Mouse (Mus musculus) limb, embryonic 10.5 days (tissue): ENCODE measurements around the gene Olfr887. TPM values are rescaled to one million over a fixed set of nuclear protein-coding genes. Genes with fewer than 3 reads are reported as not detected.

Experiments used
- DNase-seq: peaks from one replicate; pipeline ENCODE4 v3.0.0-alpha.2; 2017; ENCODE audit warnings: low spot score
- H3K27ac ChIP-seq: fragments of 300-500 bp; sonication (generic); 2 replicates; pipeline ENCODE4 v1.5.1; 2016; ENCODE audit warnings: mild to moderate bottlenecking
- H3K27me3 ChIP-seq: fragments of 300-500 bp; sonication (generic); 2 replicates; pipeline ENCODE4 v1.6.1; 2016; ENCODE audit warnings: low read depth, mild to moderate bottlenecking; ENCODE audit not compliant: poor library complexity, severe bottlenecking
- H3K36me3 ChIP-seq: fragments of 300-500 bp; sonication (generic); 2 replicates; pipeline ENCODE4 v1.6.1; 2016; ENCODE audit warnings: mild to moderate bottlenecking, moderate library complexity
- H3K4me1 ChIP-seq: fragments of 300-500 bp; sonication (generic); 2 replicates; pipeline ENCODE4 v1.6.1; 2016
- H3K4me3 ChIP-seq: fragments of 300-500 bp; sonication (generic); 2 replicates; pipeline ENCODE4 v1.5.1; 2016; ENCODE audit warnings: mild to moderate bottlenecking, moderate library complexity
- H3K9me3 ChIP-seq: fragments of 300-500 bp; sonication (generic); replicated peaks from 2 replicates; pipeline ENCODE4 v1.6.1; 2016; ENCODE audit warnings: mild to moderate bottlenecking
- WGBS: fragments of 180-500 bp; shearing (Covaris S2); methylation state at CpG from one replicate; pipeline ENCODE4 v1.1.7; 2016; 5-methylcytosine and 5-hydroxymethylcytosine counted together
- polyA plus RNA-seq: library from polyadenylated mRNA; unstranded; fragments of >200 nt; fragmentation: Nextera tagmentation; extraction: Ambion mirVana; gene quantifications from 2 replicates; pipeline ENCODE4 v1.2.1, GENCODE M21; 2016

The Olfr887 gene
- not detected in 2 replicates for polyA plus RNA-seq

DNA sequence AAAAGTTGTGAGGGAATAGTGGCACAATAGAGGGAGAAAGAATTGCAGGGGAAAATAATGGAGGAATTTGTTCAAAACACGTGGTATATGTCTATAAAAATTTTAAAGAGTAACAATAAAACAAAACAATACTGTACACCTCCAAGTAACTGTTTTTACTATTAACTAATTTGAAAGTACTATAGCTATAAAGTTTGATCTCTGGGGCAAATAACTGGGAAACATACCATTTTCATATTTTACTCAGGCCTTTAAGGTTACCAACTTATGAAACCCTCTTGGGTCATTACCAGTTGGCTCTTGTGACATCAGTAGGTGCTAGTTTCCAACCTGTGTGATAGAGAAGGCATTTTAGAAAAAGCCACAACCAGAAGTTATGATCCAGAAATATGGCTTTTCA is at the start of gene Olfr887:
TSS of gene Olfr887 (plus strand) at position 301 of the 400 bp plus-strand sequence.
- H3K27me3 ChIP-seq: no peaks in the 10 kb centered on the region
- no peaks in the 10 kb centered on the region for H3K4me1 ChIP-seq
- DNase-seq: no peak
- H3K4me3 ChIP-seq: no peak within 1 kb of the TSS
- H3K9me3 ChIP-seq: no peaks in the 10 kb centered on the region
- no peaks in the 10 kb centered on the region for H3K36me3 ChIP-seq
- 94% methylated on average over 1 of the region's 1 CpGs for WGBS
- H3K27ac ChIP-seq: no peak within 1 kb of the TSS

DNA sequence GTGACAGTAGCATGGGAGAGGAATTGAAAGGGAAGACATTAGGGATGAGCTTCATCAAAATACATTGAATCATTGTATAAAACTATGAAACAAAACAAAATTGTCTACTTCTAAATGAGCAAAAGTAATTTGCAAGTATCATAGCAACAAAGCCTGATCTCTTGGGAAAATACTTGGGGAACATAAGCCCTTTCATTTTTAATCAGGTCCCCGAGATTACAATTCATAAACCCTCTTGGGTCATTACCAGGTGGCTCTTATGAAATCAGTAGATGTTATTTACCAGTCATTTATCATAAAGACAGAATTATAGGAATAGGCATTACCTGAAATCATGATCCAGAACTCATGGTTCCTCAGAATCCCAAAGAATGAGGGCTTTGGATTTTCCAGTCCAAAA is 37.6 kb upstream of the Olfr887 start, which contains the start of gene Olfr884:
TSS of gene Olfr884 (plus strand) at position 301 of the 400 bp plus-strand sequence.
- WGBS: 76% methylated on average over 1 of the region's 1 CpGs
- Histone ChIP-seq H3K27me3 (no peaks in the 10 kb centered on the region), H3K9me3 (no peaks in the 10 kb centered on the region), H3K4me3 (no peak within 1 kb of the TSS), H3K4me1 (no peaks in the 10 kb centered on the region), H3K27ac (no peak within 1 kb of the TSS), H3K36me3 (no peaks in the 10 kb centered on the region)
- DNase-seq: no peak

DNA sequence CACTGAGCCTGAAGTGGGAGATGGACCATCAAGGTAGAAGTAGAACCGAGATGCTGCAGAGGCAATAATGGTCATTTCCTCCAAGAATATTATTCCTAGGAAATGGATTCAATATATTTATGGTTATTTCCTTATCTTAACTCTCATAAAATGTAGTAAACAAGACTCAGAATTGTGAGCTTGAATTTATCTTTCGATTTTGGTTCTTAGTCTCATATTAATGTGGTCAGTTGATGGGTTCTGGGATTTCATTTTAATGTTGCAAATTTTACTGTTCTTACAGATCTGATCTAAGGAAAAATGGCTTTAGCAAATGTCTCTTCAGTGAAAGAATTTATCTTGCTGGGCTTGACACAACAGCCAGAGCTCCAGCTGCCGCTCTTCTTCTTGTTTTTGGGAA is 22.9 kb upstream of the Olfr887 start, which contains the start of gene Olfr885:
TSS of gene Olfr885 (plus strand) at position 301 of the 400 bp plus-strand sequence.
- no peak for DNase-seq
- 90% methylated on average over 3 of the region's 3 CpGs for WGBS
- Histone ChIP-seq H3K27ac (no peak within 1 kb of the TSS), H3K9me3 (no peaks in the 10 kb centered on the region), H3K36me3 (no peaks in the 10 kb centered on the region), H3K4me1 (no peaks in the 10 kb centered on the region), H3K4me3 (no peak within 1 kb of the TSS), H3K27me3 (no peaks in the 10 kb centered on the region)

DNA sequence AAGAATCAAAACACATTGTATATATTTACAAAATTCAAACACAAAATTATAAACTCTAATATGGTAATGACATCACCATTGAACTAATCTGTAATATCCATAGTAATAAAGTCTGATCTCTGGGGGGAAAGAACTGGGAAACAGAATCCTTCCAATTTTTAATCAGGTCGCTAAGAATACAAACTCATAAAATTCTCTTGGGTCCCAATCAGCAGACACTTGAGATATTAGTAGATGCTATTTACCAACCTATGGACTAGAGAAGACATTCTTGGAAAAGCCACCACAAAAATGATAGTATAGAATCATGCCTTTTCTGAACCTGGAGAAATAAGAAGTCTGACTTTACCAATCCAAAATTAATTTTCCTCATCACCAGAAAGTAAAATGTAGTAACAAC is 24.0 kb downstream of the Olfr887 start, which contains the start of gene Olfr888:
TSS of gene Olfr888 (plus strand) at position 301 of the 400 bp plus-strand sequence.
- no peak for DNase-seq
- WGBS: 85% methylated on average over 1 of the region's 1 CpGs
- Histone ChIP-seq H3K27ac (no peak within 1 kb of the TSS), H3K4me3 (no peak within 1 kb of the TSS), H3K4me1 (no peaks in the 10 kb centered on the region), H3K9me3 (no peaks in the 10 kb centered on the region), H3K36me3 (no peaks in the 10 kb centered on the region), H3K27me3 (no peaks in the 10 kb centered on the region)

DNA sequence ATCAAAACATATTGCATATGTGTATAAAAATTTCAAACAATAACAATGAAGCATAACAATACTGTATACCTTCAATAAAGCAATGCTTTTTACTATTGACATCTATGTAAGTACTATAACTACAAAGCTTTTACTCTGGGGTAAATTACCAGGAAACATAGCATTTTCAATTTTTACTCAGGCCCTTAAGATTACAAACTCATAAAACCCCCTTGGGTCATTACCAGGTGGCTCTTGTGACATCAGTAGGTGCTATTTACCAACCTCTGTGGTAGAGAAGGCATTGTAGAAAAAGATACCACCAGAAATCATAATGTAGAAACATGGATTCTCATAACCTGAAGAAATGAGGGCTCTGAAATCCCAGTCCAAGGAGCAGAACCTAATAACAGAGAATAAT is 31.0 kb downstream of the Olfr887 start, which contains the start of gene Olfr889:
TSS of gene Olfr889 (plus strand) at position 301 of the 400 bp plus-strand sequence.
- Histone ChIP-seq H3K36me3 (no peaks in the 10 kb centered on the region), H3K27ac (no peak within 1 kb of the TSS), H3K9me3 (no peaks in the 10 kb centered on the region), H3K4me3 (no peak within 1 kb of the TSS), H3K27me3 (no peaks in the 10 kb centered on the region), H3K4me1 (no peaks in the 10 kb centered on the region)
- no peak for DNase-seq

Other genes starting within 250 kb of the Olfr887 start
- not detected in 2 replicates for gene Olfr877, start 229.8 kb upstream of the Olfr887 start, polyA plus RNA-seq
- gene Olfr145, start 187.3 kb upstream of the Olfr887 start, polyA plus RNA-seq: not detected in 2 replicates
- not detected in 2 replicates for gene Olfr878, start 166.2 kb upstream of the Olfr887 start, polyA plus RNA-seq
- gene Olfr881, start 92.2 kb upstream of the Olfr887 start, polyA plus RNA-seq: not detected in 2 replicates
- gene Olfr883, start 58.3 kb upstream of the Olfr887 start, polyA plus RNA-seq: not detected in 2 replicates
- not detected in 2 replicates for gene Olfr884, start 37.5 kb upstream of the Olfr887 start, polyA plus RNA-seq
- not detected in 2 replicates for gene Olfr885, start 22.8 kb upstream of the Olfr887 start, polyA plus RNA-seq
- not detected in 2 replicates for gene Olfr888, start 24.1 kb downstream of the Olfr887 start, polyA plus RNA-seq
- 0.05 and 0.16 TPM in 2 replicates for gene Olfr889, start 31.1 kb downstream of the Olfr887 start, polyA plus RNA-seq
- gene Olfr890, start 58.4 kb downstream of the Olfr887 start, polyA plus RNA-seq: not detected in 2 replicates
- gene Olfr891, start 96.7 kb downstream of the Olfr887 start, polyA plus RNA-seq: not detected in 2 replicates
- not detected in 2 replicates for gene Olfr893, start 124.3 kb downstream of the Olfr887 start, polyA plus RNA-seq
- not detected in 2 replicates for gene Olfr894, start 134.0 kb downstream of the Olfr887 start, polyA plus RNA-seq
- gene Olfr143, start 168.7 kb downstream of the Olfr887 start, polyA plus RNA-seq: not detected in 2 replicates
- gene Olfr895, start 183.8 kb downstream of the Olfr887 start, polyA plus RNA-seq: not detected in 2 replicates
- gene Olfr896-ps1, start 207.0 kb downstream of the Olfr887 start, polyA plus RNA-seq: not detected in 2 replicates
- gene Olfr25, start 245.0 kb downstream of the Olfr887 start, polyA plus RNA-seq: not detected in 2 replicates